Mouse (Mus musculus) G1E (cell line): Measurements from ENCODE around the gene Pla1a.

ENCODE experiments used
- CTCF ChIP-seq: IDR thresholded peaks from 2 replicates; pipeline ENCODE4 v1.5.1; 2012; ENCODE audit warnings: low read depth, low read length, inconsistent platforms, mixed read lengths
- GATA1 ChIP-seq: IDR thresholded peaks from 2 replicates; pipeline ENCODE4 v1.6.1; 2012; ENCODE audit warnings: borderline replicate concordance, low read length, inconsistent platforms, mixed read lengths
- TAL1 ChIP-seq: conservative IDR thresholded peaks from 2 replicates; pipeline ENCODE4 v1.6.1; 2012; ENCODE audit warnings: low read depth, low read length, inconsistent platforms, mixed read lengths

DNA sequence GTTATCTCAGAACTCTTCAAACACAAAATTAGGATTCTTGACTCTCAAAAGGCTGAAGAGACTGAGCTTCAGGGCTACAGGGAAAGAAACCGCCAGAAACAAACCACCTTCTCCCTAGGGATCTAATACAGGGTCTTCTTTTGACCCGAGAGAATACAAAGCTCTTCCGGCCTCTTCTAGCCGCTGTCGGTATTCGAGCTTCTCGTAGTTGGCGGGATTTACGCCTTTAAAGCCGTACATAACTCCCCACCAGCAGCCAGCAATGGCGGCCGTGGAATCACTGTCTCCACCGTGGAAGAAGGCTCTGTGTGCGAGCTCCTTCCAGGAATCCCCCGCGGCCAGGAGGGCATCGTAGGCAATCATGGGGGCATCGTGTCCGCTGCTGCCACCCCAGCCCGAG is 12.6 kb upstream of the Pla1a start:
- TF ChIP-seq CTCF (no peak), GATA1 (no peak), TAL1 (no peak)
